Comparison of ENCODE assay signal across 8 mouse cellular contexts in the genomic region with DNA sequence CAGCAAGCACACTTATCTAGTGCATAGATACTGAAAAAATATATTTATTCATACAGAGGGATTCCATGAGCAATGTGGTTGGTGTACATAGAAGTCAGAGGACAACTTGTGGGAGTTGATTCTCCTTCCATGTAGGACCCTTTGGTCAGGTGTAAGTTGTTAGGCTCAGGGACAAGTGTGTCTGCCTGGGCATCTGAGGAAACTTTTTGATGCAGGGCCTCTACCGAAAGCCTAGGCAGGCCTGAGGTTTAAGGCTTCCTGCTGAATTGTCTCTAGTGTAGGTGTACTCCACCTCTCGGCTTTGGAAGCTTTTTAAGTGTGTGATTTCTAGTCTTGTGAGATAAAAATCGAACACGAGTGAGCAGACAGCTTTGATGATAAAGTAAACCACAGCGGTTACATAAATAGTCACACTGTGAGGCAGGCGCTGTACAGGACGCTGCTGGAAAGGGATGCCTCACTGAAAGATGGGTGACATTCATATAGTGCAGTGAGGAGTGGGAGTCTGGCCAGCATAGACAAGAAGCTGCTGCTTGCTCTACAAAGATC. TPM values are rescaled to one million over a fixed set of nuclear protein-coding genes. Genes with fewer than 3 reads are reported as not detected.
DNase-seq lines count a peak whose midpoint lies in the region; ATAC-seq and TF ChIP-seq lines count a peak whose summit lies in the region.
"Had no signal": no experiment of that assay in that cellular context is flagged by ENCODE, and none has a peak within 500 bp of the region (broad histone marks: within the 10 kb centered on the region; RNA-seq: fewer than 3 reads in every experiment).

No protein-coding gene starts in this region.

- H3K4me3 ChIP-seq in testis, adult 2 months (ENCODE audit: control insufficient read depth, low read depth, low read length) = peak overlapping the region; percentile 66
- peak overlapping the region; percentile 99 for H3K4me3 ChIP-seq in embryonic facial prominence, embryonic 12.5 days
- H3K4me3 ChIP-seq in intestine, postnatal 0 days (ENCODE audit: low read depth, low read length) = peak overlapping the region; percentile 91

- H3K9me3 ChIP-seq in embryonic facial prominence, embryonic 12.5 days = no peaks in the 10 kb centered on the region
- H3K9me3 ChIP-seq in intestine, postnatal 0 days (ENCODE audit: control insufficient read depth) = no peaks in the 10 kb centered on the region

- peak overlapping the region; percentile 5; the same call in 1 of the 2 replicates for H3K27ac ChIP-seq in testis, adult 2 months (ENCODE audit: control insufficient read depth, insufficient read depth, low read depth, low read length)
- no peak overlapping the region for H3K27ac ChIP-seq in embryonic facial prominence, embryonic 12.5 days
- H3K27ac ChIP-seq in intestine, postnatal 0 days (ENCODE audit: low read depth, low read length) = no peak overlapping the region

- peak overlapping the region; percentile 100 for H3K9ac ChIP-seq in embryonic facial prominence, embryonic 12.5 days
- peak overlapping the region; percentile 98 for H3K9ac ChIP-seq in intestine, postnatal 0 days (ENCODE audit: low read depth, low read length)

- no peak for ATAC-seq in embryonic facial prominence, embryonic 12.5 days (ENCODE audit: insufficient number of reproducible peaks, insufficient read depth, low FRiP score, low TSS enrichment)
- no peak for ATAC-seq in intestine, postnatal 0 days
- no peak for ATAC-seq in granulocyte monocyte progenitor cell, adult 5-6 weeks (replicated peaks; ENCODE audit: poor library complexity, severe bottlenecking)

- WGBS in embryonic facial prominence, embryonic 12.5 days = 32% methylated on average over 7 of the region's 7 CpGs
- WGBS in intestine, postnatal 0 days = 1% methylated on average over 7 of the region's 7 CpGs

- DNase-seq in testis, postnatal 10 days (ENCODE audit: low spot score) = no peak
- peak; percentile 89 for DNase-seq in naive thymus-derived CD4-positive, alpha-beta T cell, adult 2 months (ENCODE audit: low read depth)
- DNase-seq in urinary bladder, adult 2 months (ENCODE audit: low spot score) = no peak

- peak overlapping the region; percentile 96 for H3K4me2 ChIP-seq in embryonic facial prominence, embryonic 12.5 days (replicated peaks)
- peak overlapping the region; percentile 80 for H3K4me2 ChIP-seq in intestine, postnatal 0 days (replicated peaks; ENCODE audit: low read depth)

- TF ChIP-seq CTCF in testis, adult 2 months (IDR thresholded peaks at IDR 0.05; ENCODE audit: control insufficient read depth, insufficient read depth, insufficient replicate concordance, low read depth, low read length) = no peak
- TF ChIP-seq CTCF in intestine, postnatal 0 days (IDR thresholded peaks at IDR 0.05; ENCODE audit: low read depth) = no peak

- H3K4me1 ChIP-seq in testis, adult 2 months (ENCODE audit: control insufficient read depth, insufficient read depth, low read length) = peaks cover 2% of the 10 kb centered on the region; the same call in 1 of the 2 replicates
- H3K4me1 ChIP-seq in embryonic facial prominence, embryonic 12.5 days = peaks cover 19% of the 10 kb centered on the region
- H3K4me1 ChIP-seq in intestine, postnatal 0 days (replicated peaks; ENCODE audit: control insufficient read depth, insufficient read depth, low read length) = peaks cover 4% of the 10 kb centered on the region; the same call in 1 of the 2 replicates

- H3K36me3 ChIP-seq in testis, adult 2 months (ENCODE audit: control insufficient read depth, insufficient read depth, low read length) = no peaks in the 10 kb centered on the region; the same call in 1 of the 2 replicates
- H3K36me3 ChIP-seq in embryonic facial prominence, embryonic 12.5 days = peaks cover 13% of the 10 kb centered on the region; the same call in 1 of the 2 replicates
- H3K36me3 ChIP-seq in intestine, postnatal 0 days (ENCODE audit: control insufficient read depth, insufficient read depth) = peaks cover 11% of the 10 kb centered on the region; the same call in 1 of the 2 replicates

- no peaks in the 10 kb centered on the region for H3K27me3 ChIP-seq in testis, adult 2 months (ENCODE audit: control insufficient read depth, insufficient read depth, low read length)
- H3K27me3 ChIP-seq in embryonic facial prominence, embryonic 12.5 days = no peaks in the 10 kb centered on the region
- H3K27me3 ChIP-seq in intestine, postnatal 0 days (replicated peaks; ENCODE audit: control insufficient read depth, insufficient read depth, low read length) = no peaks in the 10 kb centered on the region

- no peak for TF ChIP-seq POLR2A in testis, adult 2 months (IDR thresholded peaks at IDR 0.05; ENCODE audit: control insufficient read depth, low read depth, low read length)

RNA-seq across cellular contexts. Expression of a gene that starts 1.6 kb away (rescaled TPM):
- polyA plus RNA-seq in testis, adult 2 months (2012; rRNA removed) = 55.8 and 58.6 TPM in 2 replicates
- polyA plus RNA-seq in embryonic facial prominence, embryonic 12.5 days (2016; fragmentation: Nextera tagmentation; extraction: Ambion mirVana) = 367 and 370 TPM in 2 replicates
- 60.6 and 64.8 TPM in 2 replicates for polyA plus RNA-seq in intestine, postnatal 0 days (2015; fragmentation: Nextera tagmentation; extraction: Ambion mirVana)
- total RNA-seq in granulocyte monocyte progenitor cell, adult 5-6 weeks (2014; fragmentation: Nextera tagmentation) = 173 and 191 TPM in 2 replicates
- total RNA-seq in granulocyte monocyte progenitor cell, adult 5-6 weeks (2017) = 225 and 260 TPM in 2 replicates
- polyA plus RNA-seq in urinary bladder, adult 2 months (2012; rRNA removed) = 57.6 and 74.3 TPM in 2 replicates

RNA-seq across cellular contexts. Expression of a gene that starts 1.7 kb away (rescaled TPM):
- polyA plus RNA-seq in testis, adult 2 months (2012; rRNA removed) = 72.6 and 94.4 TPM in 2 replicates
- polyA plus RNA-seq in embryonic facial prominence, embryonic 12.5 days (2016; fragmentation: Nextera tagmentation; extraction: Ambion mirVana) = 29.4 and 33.0 TPM in 2 replicates
- polyA plus RNA-seq in intestine, postnatal 0 days (2015; fragmentation: Nextera tagmentation; extraction: Ambion mirVana) = 17.9 and 20.4 TPM in 2 replicates
- 17.9 and 19.5 TPM in 2 replicates for total RNA-seq in granulocyte monocyte progenitor cell, adult 5-6 weeks (2014; fragmentation: Nextera tagmentation)
- 46.1 and 46.7 TPM in 2 replicates for total RNA-seq in granulocyte monocyte progenitor cell, adult 5-6 weeks (2017)
- polyA plus RNA-seq in urinary bladder, adult 2 months (2012; rRNA removed) = 38.7 and 39.3 TPM in 2 replicates

RNA-seq across cellular contexts. Expression of a gene that starts 45.8 kb away (rescaled TPM):
- 7.5 and 9.7 TPM in 2 replicates for polyA plus RNA-seq in testis, adult 2 months (2012; rRNA removed)
- polyA plus RNA-seq in embryonic facial prominence, embryonic 12.5 days (2016; fragmentation: Nextera tagmentation; extraction: Ambion mirVana) = 2.4 and 3.5 TPM in 2 replicates
- polyA plus RNA-seq in intestine, postnatal 0 days (2015; fragmentation: Nextera tagmentation; extraction: Ambion mirVana) = 222 and 243 TPM in 2 replicates
- not detected in 2 replicates for total RNA-seq in granulocyte monocyte progenitor cell, adult 5-6 weeks (2014; fragmentation: Nextera tagmentation)
- total RNA-seq in granulocyte monocyte progenitor cell, adult 5-6 weeks (2017) = not detected in 2 replicates
- polyA plus RNA-seq in urinary bladder, adult 2 months (2012; rRNA removed) = 3.3 and 4.9 TPM in 2 replicates
- total RNA-seq: hematopoietic stem cell, adult 5-6 weeks had no signal

RNA-seq across cellular contexts. Expression of a gene that starts 54.3 kb away (rescaled TPM):
- polyA plus RNA-seq in testis, adult 2 months (2012; rRNA removed) = 0.65 and 0.81 TPM in 2 replicates
- polyA plus RNA-seq in embryonic facial prominence, embryonic 12.5 days (2016; fragmentation: Nextera tagmentation; extraction: Ambion mirVana) = 10.1 and 13.1 TPM in 2 replicates
- 30.0 and 30.3 TPM in 2 replicates for polyA plus RNA-seq in intestine, postnatal 0 days (2015; fragmentation: Nextera tagmentation; extraction: Ambion mirVana)
- total RNA-seq in granulocyte monocyte progenitor cell, adult 5-6 weeks (2014; fragmentation: Nextera tagmentation) = not detected in 2 replicates
- total RNA-seq in granulocyte monocyte progenitor cell, adult 5-6 weeks (2017) = not detected in 2 replicates
- polyA plus RNA-seq in urinary bladder, adult 2 months (2012; rRNA removed) = 12.7 and 38.4 TPM in 2 replicates

Comparison
In these comparisons a context has a peak if more than half of its experiments do, and no peak if none do; other contexts are left out.
1. RNA of a gene that starts 45.8 kb away (polyA plus RNA-seq): 222 to 243 TPM in intestine, postnatal 0 days; 7.5 to 9.7 TPM in testis, adult 2 months, 3.3 to 4.9 TPM in urinary bladder, adult 2 months and 2.4 to 3.5 TPM in embryonic facial prominence, embryonic 12.5 days; every median in the first group is over 10 times any median in the second.
2. Peak in every context shown above with its lines, with median percentiles within 50 percentile points of each other: H3K4me3 ChIP-seq.